Mouse (Mus musculus) kidney, embryonic 16.5 days (tissue): ENCODE measurements around the gene Tbc1d30. TPM values are rescaled to one million over a fixed set of nuclear protein-coding genes. Genes with fewer than 3 reads are reported as not detected.

Experiments
- ATAC-seq: fragments of 200-750 bp; cut with Nextera tagmentation; 2 replicates; pipeline ENCODE4 v1.8.0; 2017; ENCODE audit warnings: moderate TSS enrichment; ENCODE audit not compliant: low FRiP score, low TSS enrichment
- H3K27ac ChIP-seq: fragments of 300-500 bp; sonication (generic); 2 replicates; pipeline ENCODE4 v1.5.1; 2014; ENCODE audit warnings: low read length
- H3K27me3 ChIP-seq: fragments of 300-500 bp; sonication (generic); 2 replicates; pipeline ENCODE4 v1.6.1; 2014; ENCODE audit warnings: low read length, control low read depth, mixed read lengths; ENCODE audit not compliant: insufficient read depth
- H3K36me3 ChIP-seq: fragments of 300-500 bp; sonication (generic); 2 replicates; pipeline ENCODE4 v1.6.1; 2014; ENCODE audit warnings: low read length, control low read depth, mixed read lengths; ENCODE audit not compliant: insufficient read depth
- H3K4me1 ChIP-seq: fragments of 300-500 bp; sonication (generic); 2 replicates; pipeline ENCODE4 v1.6.1; 2014; ENCODE audit warnings: low read length, control low read depth, mixed read lengths; ENCODE audit not compliant: insufficient read depth
- H3K4me2 ChIP-seq: fragments of 300-500 bp; sonication (generic); replicated peaks from 2 replicates; pipeline ENCODE4 v1.6.1; 2014; ENCODE audit warnings: low read depth, low read length
- H3K4me3 ChIP-seq: fragments of 300-500 bp; sonication (generic); 2 replicates; pipeline ENCODE4 v1.5.1; 2014; ENCODE audit warnings: mild to moderate bottlenecking, low read length
- H3K9ac ChIP-seq: fragments of 300-500 bp; sonication (generic); replicated peaks from 2 replicates; pipeline ENCODE4 v1.6.1; 2014; ENCODE audit warnings: low read length
- H3K9me3 ChIP-seq: fragments of 300-500 bp; sonication (generic); 2 replicates; pipeline ENCODE4 v1.6.1; 2016; ENCODE audit warnings: low read length, control low read depth
- WGBS: fragments of 180-500 bp; shearing (Covaris S2); extraction: QIAGEN DNeasy Blood & Tissue Kit; methylation state at CpG from one replicate; pipeline ENCODE4 v1.1.7; 2014; 5-methylcytosine and 5-hydroxymethylcytosine counted together
- polyA plus RNA-seq: library from polyadenylated mRNA; unstranded; fragments of >200 nt; fragmentation: Nextera tagmentation; extraction: Ambion mirVana; gene quantifications from 2 replicates; pipeline ENCODE4 v1.2.1, GENCODE M21; 2015

The Tbc1d30 gene
- polyA plus RNA-seq, 1 experiment from 2014 or later, result 0.80 TPM

DNA sequence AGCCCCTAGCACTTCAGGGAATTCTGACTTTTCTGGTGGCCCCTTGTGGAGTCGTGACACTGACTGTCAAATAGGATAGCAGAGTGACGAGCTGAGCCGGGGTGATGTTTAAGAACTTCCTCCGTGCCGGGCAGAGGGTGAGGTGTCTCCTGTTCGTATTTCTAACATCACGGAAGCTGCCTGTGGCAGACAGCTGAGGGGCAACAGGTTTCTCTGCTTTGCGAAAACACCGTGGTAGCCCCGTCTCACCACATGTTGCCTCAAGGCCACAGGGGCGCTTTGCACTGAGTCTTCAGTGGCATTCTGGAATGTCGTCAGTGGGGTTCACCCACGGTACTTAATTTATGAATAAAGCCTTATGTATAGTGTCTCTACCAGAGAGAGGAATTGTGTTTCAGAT, 16.2 kb upstream of the Tbc1d30 start:
- Histone ChIP-seq H3K4me1 (peaks cover 12% of the 10 kb centered on the region), H3K4me2 (no peak overlapping the region), H3K9me3 (no peaks in the 10 kb centered on the region), H3K27ac (no peak overlapping the region), H3K36me3 (peaks cover 4% of the 10 kb centered on the region), H3K27me3 (no peaks in the 10 kb centered on the region), H3K4me3 (no peak overlapping the region), H3K9ac (no peak overlapping the region)
- WGBS, result 74% methylated on average over 13 of the region's 13 CpGs
- no peak for ATAC-seq

DNA sequence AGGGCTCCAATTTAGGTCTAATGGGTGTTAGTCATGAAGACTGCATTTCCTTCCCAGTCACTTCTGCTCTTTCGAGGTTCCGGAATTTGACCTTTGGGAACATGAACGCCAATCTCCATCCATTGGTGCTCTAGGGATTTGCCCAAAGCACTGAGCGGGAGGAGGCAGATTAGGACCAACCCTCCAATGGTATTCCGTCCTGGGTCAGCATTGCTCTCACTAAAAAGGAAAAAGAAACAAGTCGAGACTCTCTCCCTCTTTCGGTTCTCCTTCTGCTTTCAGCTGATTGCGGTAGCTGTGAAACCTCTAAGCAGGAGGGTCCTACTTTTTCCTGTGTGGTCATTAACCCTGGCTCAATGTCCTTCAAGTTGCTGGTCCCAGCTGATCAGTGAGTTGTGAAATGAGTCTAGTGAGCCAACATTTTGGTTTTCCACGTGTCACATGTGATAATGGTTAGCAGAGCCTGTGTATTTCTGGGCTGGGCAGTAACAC, 14.7 kb upstream of the Tbc1d30 start:
- Histone ChIP-seq H3K4me1 (peaks cover 12% of the 10 kb centered on the region), H3K36me3 (peaks cover 4% of the 10 kb centered on the region), H3K27me3 (no peaks in the 10 kb centered on the region), H3K27ac (no peak overlapping the region), H3K9ac (peak overlapping the region; percentile 84), H3K4me3 (peak overlapping the region; percentile 87), H3K4me2 (peak overlapping the region; percentile 88), H3K9me3 (no peaks in the 10 kb centered on the region)
- 8% methylated on average over 9 of the region's 9 CpGs for WGBS
- no peak for ATAC-seq

DNA sequence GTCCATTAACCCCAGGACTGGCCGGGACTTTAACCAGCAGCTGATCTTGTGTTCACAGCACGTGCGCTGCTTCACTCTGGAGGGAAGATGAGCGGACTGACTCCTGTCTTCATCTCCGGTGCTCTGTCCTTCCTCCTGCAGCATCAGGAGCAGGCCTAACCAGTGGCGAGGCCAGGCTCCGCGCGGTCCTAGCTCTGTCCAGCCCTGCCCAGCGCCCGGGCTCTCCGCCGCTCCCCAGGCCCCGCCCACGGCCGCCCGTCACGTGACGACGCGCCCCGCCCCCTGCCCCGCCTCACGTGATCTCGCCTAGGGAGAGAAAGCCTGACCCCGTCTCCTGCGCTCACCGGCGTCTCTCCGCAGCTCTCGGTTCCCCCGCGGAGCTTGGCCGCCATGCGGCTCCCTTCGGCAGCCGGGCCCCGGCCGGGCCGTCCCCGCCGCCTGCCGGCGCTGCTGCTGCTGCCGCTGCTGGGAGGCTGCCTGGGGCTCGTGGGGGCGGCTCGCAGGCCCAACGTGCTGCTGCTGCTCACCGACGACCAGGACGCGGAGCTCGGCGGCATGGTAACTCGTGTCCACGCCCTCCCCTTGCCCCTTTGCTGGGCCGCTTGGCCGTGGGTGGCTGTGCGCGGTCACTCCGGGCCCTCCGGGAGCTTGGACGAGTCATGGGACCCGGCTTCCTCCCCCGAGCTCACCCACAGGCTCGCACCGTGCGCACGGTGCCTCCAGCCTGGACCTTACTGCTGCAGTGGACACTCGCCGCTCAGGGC, 13.9 kb upstream of the Tbc1d30 start, which contains the start of gene Gns:
Gene Gns, plus strand, starts transcription at position 290 of the 764 bp plus-strand sequence.
- H3K36me3 ChIP-seq, result no peaks in the 10 kb centered on the region
- peak within 1 kb of the TSS; percentile 66 for H3K27ac ChIP-seq
- H3K4me2 ChIP-seq, result peak within 1 kb of the TSS; percentile 88
- H3K4me1 ChIP-seq, result peaks cover 12% of the 10 kb centered on the region
- ATAC-seq, result peak; percentile 99
- H3K4me3 ChIP-seq, result peak within 1 kb of the TSS; percentile 87
- H3K9ac ChIP-seq, result peak within 1 kb of the TSS; percentile 84
- no peaks in the 10 kb centered on the region for H3K9me3 ChIP-seq
- WGBS, result under 1% methylated on average over 68 of the region's 72 CpGs
- H3K27me3 ChIP-seq, result no peaks in the 10 kb centered on the region

DNA sequence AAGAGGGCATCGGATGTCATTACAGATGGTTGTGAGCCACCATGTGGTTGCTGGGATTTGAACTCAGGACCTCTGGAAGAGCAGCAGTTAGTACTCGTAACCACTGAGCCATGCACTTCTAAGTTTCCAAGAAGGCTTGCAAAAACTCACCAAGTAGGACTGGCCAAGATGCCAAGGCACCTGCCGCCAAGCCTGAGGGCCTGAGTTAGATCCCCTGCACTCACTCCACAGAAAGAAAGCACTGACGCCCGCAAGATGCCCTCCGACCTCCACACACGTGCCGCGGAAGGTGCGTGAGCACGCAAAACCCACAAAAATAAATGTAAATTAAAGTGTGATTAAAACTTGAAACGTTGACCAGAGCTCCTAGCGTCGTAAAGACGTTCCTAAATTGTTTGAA, 13.2 kb upstream of the Tbc1d30 start:
- WGBS, result 28% methylated on average over 15 of the region's 15 CpGs

DNA sequence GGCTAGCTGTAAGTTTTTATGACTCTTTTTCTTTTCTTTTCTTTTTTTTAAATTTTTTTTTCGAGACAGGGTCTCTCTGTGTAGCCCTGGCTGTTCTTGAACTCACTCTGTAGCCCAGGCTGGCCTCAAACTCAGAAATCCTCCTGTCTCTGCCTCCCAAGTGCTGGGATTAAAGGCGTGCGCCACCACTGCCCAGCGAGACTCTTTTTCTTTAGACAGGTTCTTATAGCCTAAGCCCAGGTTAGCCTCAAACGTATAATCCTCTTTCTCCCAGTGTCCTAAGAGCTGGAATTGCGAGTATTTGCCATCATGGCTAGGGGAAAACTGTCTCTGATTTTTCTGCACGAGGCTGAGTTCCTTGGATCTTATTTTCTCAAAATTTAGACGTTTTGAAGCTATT, 12.1 kb upstream of the Tbc1d30 start:
- Histone ChIP-seq H3K27me3 (no peaks in the 10 kb centered on the region), H3K4me2 (no peak overlapping the region), H3K9me3 (no peaks in the 10 kb centered on the region), H3K36me3 (no peaks in the 10 kb centered on the region), H3K27ac (no peak overlapping the region), H3K4me3 (no peak overlapping the region), H3K9ac (no peak overlapping the region), H3K4me1 (peaks cover 12% of the 10 kb centered on the region)
- 82% methylated on average over 8 of the region's 8 CpGs for WGBS
- ATAC-seq, result no peak

More for the DNA sequence above, 13.2 kb upstream of the Tbc1d30 start:
- Histone ChIP-seq H3K4me3 (peak overlapping the region; percentile 87), H3K4me1 (peaks cover 12% of the 10 kb centered on the region), H3K36me3 (no peaks in the 10 kb centered on the region), H3K27ac (no peak overlapping the region; the same call in 1 of the 2 replicates), H3K9ac (peak overlapping the region; percentile 57), H3K27me3 (no peaks in the 10 kb centered on the region), H3K9me3 (no peaks in the 10 kb centered on the region), H3K4me2 (peak overlapping the region; percentile 88)
- 0 out of 2 replicates have a peak, but pooled peaks have one; percentile 16 for ATAC-seq

DNA sequence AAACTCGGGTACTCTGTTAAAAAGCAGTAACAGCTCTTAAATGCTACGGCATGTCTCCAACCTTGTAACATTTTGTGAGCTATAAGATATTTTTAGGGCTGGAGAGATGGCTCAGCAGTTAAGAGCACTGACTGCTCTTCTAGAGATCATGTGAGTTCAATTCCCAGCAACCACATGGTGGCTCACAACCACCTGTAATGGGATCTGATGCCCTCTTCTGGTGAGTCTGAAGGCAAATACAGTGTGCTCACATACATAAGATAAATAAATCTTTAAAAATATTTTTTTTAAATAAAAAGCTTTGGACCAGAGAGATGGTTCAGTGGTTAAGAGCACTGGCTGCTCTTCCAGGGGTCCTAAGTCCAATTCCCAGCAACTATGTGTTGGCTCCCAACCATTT, 9.3 kb upstream of the Tbc1d30 start:
- Histone ChIP-seq H3K4me2 (no peak overlapping the region), H3K9me3 (no peaks in the 10 kb centered on the region), H3K36me3 (no peaks in the 10 kb centered on the region), H3K4me1 (peaks cover 4% of the 10 kb centered on the region; the same call in 1 of the 2 replicates), H3K27me3 (no peaks in the 10 kb centered on the region), H3K9ac (no peak overlapping the region), H3K27ac (no peak overlapping the region), H3K4me3 (no peak overlapping the region)
- ATAC-seq, result no peak
- WGBS, result 89% methylated on average over 2 of the region's 2 CpGs

DNA sequence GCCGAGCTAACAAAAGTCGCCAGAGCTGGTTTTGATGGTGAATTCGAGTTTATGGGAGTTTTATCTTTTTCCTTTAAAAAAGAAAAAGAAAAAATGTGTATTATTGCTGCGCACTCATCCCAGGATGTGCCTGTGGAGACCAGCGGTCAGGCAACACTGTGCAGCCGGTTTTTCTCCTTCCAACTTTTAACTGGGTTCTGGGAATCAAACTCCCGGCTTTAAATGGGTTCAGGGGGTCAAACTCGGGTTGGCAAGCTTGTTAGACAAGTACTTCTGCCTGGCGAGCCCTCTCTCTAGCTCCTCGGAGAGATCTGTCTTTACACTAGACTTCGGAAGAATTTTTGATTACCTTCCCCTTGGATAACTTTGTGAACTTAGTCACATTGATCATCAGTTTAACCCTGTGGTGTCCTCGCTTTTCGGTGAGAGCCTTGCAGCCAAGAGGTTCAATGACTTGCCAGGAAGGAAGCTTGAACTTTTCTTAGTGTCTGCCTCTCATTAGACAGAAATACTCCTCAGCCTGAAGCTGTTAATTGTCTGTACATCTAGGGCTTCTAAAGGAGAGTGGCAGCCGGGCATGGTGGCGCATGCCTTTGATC, 713 bp upstream of the Tbc1d30 start:
- no peaks in the 10 kb centered on the region for H3K36me3 ChIP-seq
- no peak for ATAC-seq
- H3K9me3 ChIP-seq, result no peaks in the 10 kb centered on the region
- H3K4me1 ChIP-seq, result peaks cover 10% of the 10 kb centered on the region; the same call in 1 of the 2 replicates
- H3K9ac ChIP-seq, result no peak overlapping the region
- H3K4me2 ChIP-seq, result peak overlapping the region; percentile 89
- no peak overlapping the region for H3K27ac ChIP-seq
- 34% methylated on average over 15 of the region's 15 CpGs for WGBS
- H3K4me3 ChIP-seq, result peak overlapping the region; percentile 55
- peaks cover 29% of the 10 kb centered on the region for H3K27me3 ChIP-seq

DNA sequence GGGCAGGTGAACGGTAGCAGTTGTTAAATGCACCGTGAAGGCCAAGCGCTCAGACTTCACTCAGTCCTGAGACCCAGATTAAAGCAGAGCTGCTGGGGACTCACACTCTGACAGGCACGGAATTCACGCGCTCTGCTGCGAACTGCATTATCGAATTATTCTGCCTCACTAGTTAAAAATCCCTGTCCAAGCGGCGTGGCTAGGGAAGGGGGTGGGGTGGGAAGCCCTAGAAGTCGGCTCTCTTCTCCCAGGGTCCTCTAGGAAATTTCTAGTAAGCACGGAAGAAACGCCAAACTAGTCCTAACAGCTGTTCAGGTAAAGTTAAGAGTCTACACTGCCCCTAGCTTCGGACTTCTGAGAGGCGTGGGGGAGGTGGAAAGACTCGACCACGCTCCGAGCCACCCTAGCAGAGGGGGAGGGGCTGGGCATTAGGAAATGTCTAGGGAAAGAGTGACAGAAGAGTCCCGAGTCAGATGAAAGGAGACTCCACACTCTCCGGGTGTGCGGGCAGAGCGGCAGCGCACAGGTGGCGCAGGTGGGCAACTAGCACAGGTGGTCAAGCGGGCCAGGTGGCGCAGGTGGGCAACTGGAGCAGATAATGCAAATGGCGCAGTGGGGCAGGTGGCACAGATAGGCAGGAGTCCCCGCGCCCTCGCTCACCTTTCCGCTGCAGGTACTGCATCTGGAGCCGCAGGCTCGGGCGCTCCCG, 567 bp downstream of the Tbc1d30 start:
- H3K27ac ChIP-seq, result no peak overlapping the region
- H3K4me1 ChIP-seq, result peaks cover 10% of the 10 kb centered on the region; the same call in 1 of the 2 replicates
- 1% methylated on average over 35 of the region's 35 CpGs for WGBS
- no peaks in the 10 kb centered on the region for H3K36me3 ChIP-seq
- H3K4me3 ChIP-seq, result peak overlapping the region; percentile 55
- no peaks in the 10 kb centered on the region for H3K9me3 ChIP-seq
- peak; percentile 77 for ATAC-seq
- H3K27me3 ChIP-seq, result peaks cover 29% of the 10 kb centered on the region
- peak overlapping the region; percentile 61 for H3K9ac ChIP-seq
- peak overlapping the region; percentile 89 for H3K4me2 ChIP-seq

DNA sequence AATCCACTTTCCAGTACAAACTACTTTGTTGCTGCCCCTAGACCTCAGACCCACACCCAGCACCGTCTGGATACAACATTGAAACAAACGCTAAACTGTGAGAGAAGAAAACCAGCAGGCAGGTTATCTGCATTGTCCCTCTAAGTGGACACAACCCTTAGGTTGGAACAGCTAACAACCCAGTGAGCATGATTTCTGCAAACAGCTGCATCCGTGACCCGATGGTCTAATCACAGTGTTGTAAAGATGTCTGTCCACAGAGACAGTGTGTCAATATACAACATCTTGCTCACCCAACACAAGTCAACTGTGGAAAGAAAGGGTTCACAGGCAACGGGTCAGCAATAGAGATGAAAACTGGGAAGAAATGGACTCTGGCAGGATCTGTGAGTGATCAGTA, 1.8 kb downstream of the Tbc1d30 start:
- Histone ChIP-seq H3K4me3 (no peak overlapping the region), H3K36me3 (no peaks in the 10 kb centered on the region), H3K9me3 (no peaks in the 10 kb centered on the region), H3K4me1 (peaks cover 13% of the 10 kb centered on the region; the same call in 1 of the 2 replicates), H3K27me3 (peaks cover 29% of the 10 kb centered on the region), H3K4me2 (no peak overlapping the region), H3K27ac (no peak overlapping the region), H3K9ac (no peak overlapping the region)
- ATAC-seq, result no peak
- 39% methylated on average over 5 of the region's 5 CpGs for WGBS
